Mouse (Mus musculus) liver, embryonic 13.5 days (tissue): Measurements from ENCODE around the gene Gnai3. TPM values are rescaled to one million over a fixed set of nuclear protein-coding genes. Genes with fewer than 3 reads are reported as not detected.

Experiments used
- ATAC-seq: fragments of 200-750 bp; cut with Nextera tagmentation; 2 replicates; pipeline ENCODE4 v1.8.0; 2017; ENCODE audit warnings: low read depth, mild to moderate bottlenecking, moderate number of reproducible peaks, moderate library complexity
- DNase-seq: peaks from one replicate; pipeline ENCODE4 v3.0.0; 2022
- H3K27ac ChIP-seq: fragments of 300-500 bp; sonication (generic); 2 replicates; pipeline ENCODE4 v1.5.1; 2015; ENCODE audit warnings: moderate library complexity, mild to moderate bottlenecking, inconsistent platforms
- H3K27me3 ChIP-seq: fragments of 300-500 bp; sonication (generic); 2 replicates; pipeline ENCODE4 v1.6.1; 2015; ENCODE audit warnings: mild to moderate bottlenecking, inconsistent platforms
- H3K36me3 ChIP-seq: fragments of 300-500 bp; sonication (generic); 2 replicates; pipeline ENCODE4 v1.6.1; 2015; ENCODE audit warnings: mild to moderate bottlenecking, inconsistent platforms
- H3K4me1 ChIP-seq: fragments of 300-500 bp; sonication (generic); replicated peaks from 2 replicates; pipeline ENCODE4 v1.6.1; 2015; ENCODE audit warnings: inconsistent platforms
- H3K4me2 ChIP-seq: fragments of 300-500 bp; sonication (generic); 2 replicates; pipeline ENCODE4 v1.6.1; 2015; ENCODE audit warnings: inconsistent platforms, mild to moderate bottlenecking, moderate library complexity
- H3K4me3 ChIP-seq: fragments of 300-500 bp; sonication (generic); replicated peaks from 2 replicates; pipeline ENCODE4 v1.5.1; 2015; ENCODE audit warnings: mild to moderate bottlenecking, inconsistent platforms
- H3K9ac ChIP-seq: fragments of 300-500 bp; sonication (generic); 2 replicates; pipeline ENCODE4 v1.6.1; 2015; ENCODE audit warnings: mild to moderate bottlenecking, inconsistent platforms
- H3K9me3 ChIP-seq: fragments of 300-500 bp; sonication (generic); replicated peaks from 2 replicates; pipeline ENCODE4 v1.6.1; 2016; ENCODE audit warnings: inconsistent platforms
- WGBS: fragments of 180-500 bp; shearing (Covaris S2); methylation state at CpG from one replicate; pipeline ENCODE4 v1.1.7; 2015; ENCODE audit not compliant: insufficient replicate concordance; 5-methylcytosine and 5-hydroxymethylcytosine counted together
- polyA plus RNA-seq: library from polyadenylated mRNA; unstranded; fragments of >200 nt; fragmentation: Nextera tagmentation; extraction: Ambion mirVana; gene quantifications from 2 replicates; pipeline ENCODE4 v1.2.1, GENCODE M21; 2015

The Gnai3 gene
- 67.8 and 83.4 TPM in 2 replicates for polyA plus RNA-seq

GRCm38 (mm10) chr3:108145534-108146445 lies at the start of gene Gnai3:
Gnai3 (minus strand) TSS chr3:108146146.
- H3K4me3 ChIP-seq, result peak within 1 kb of the TSS; percentile 100
- H3K36me3 ChIP-seq, result peaks cover 10% of the 10 kb centered on the region
- H3K27ac ChIP-seq, result peak within 1 kb of the TSS; percentile 98
- H3K9ac ChIP-seq, result peak within 1 kb of the TSS; percentile 98
- H3K4me2 ChIP-seq, result peak within 1 kb of the TSS; percentile 92
- DNase-seq (peak; percentile 86), ATAC-seq (peak; percentile 95)
- peaks cover 52% of the 10 kb centered on the region for H3K4me1 ChIP-seq
- H3K27me3 ChIP-seq, result no peaks in the 10 kb centered on the region
- under 1% methylated on average over 63 of the region's 63 CpGs for whole genome bisulfite sequencing
- no peaks in the 10 kb centered on the region for H3K9me3 ChIP-seq

- no peak overlapping the region for H3K4me3 ChIP-seq
- no peak overlapping the region for H3K9ac ChIP-seq
- H3K27me3 ChIP-seq, result no peaks in the 10 kb centered on the region
- no peaks in the 10 kb centered on the region for H3K9me3 ChIP-seq
- ATAC-seq (no peak), DNase-seq (no peak)
- no peak overlapping the region for H3K4me2 ChIP-seq
- WGBS, result 53% methylated on average over 4 of the region's 4 CpGs
- peaks cover 4% of the 10 kb centered on the region; the same call in 1 of the 2 replicates for H3K36me3 ChIP-seq
- peaks cover 49% of the 10 kb centered on the region for H3K4me1 ChIP-seq
- no peak overlapping the region for H3K27ac ChIP-seq
Observed at GRCm38 (mm10) chr3:108195287-108195686, 49.3 kb upstream of the Gnai3 start.

- Histone ChIP-seq H3K4me3 (no peak overlapping the region), H3K27ac (no peak overlapping the region), H3K9me3 (no peaks in the 10 kb centered on the region), H3K9ac (no peak overlapping the region), H3K4me1 (peaks cover 37% of the 10 kb centered on the region), H3K27me3 (peaks cover 10% of the 10 kb centered on the region), H3K36me3 (peaks cover 4% of the 10 kb centered on the region; the same call in 1 of the 2 replicates), H3K4me2 (no peak overlapping the region)
- ATAC-seq (no peak), DNase-seq (no peak)
- WGBS, result 62% methylated on average over 4 of the region's 4 CpGs
Observed at GRCm38 (mm10) chr3:108193686-108194085, 47.7 kb upstream of the Gnai3 start.

GRCm38 (mm10) chr3:108189897-108190296 lies 44.0 kb upstream of the Gnai3 start:
- WGBS, result 41% methylated on average over 5 of the region's 5 CpGs
- no peak overlapping the region for H3K27ac ChIP-seq
- H3K9me3 ChIP-seq, result no peaks in the 10 kb centered on the region

GRCm38 (mm10) chr3:108188716-108189490 lies 43.0 kb upstream of the Gnai3 start:
- Histone ChIP-seq H3K27ac (no peak overlapping the region), H3K4me2 (no peak overlapping the region), H3K4me1 (peaks cover 22% of the 10 kb centered on the region), H3K27me3 (peaks cover 56% of the 10 kb centered on the region), H3K9me3 (no peaks in the 10 kb centered on the region), H3K9ac (no peak overlapping the region), H3K36me3 (no peaks in the 10 kb centered on the region), H3K4me3 (no peak overlapping the region)
- no peak for DNase-seq
- no peak for ATAC-seq
- WGBS, result 55% methylated on average over 9 of the region's 9 CpGs

More at GRCm38 (mm10) chr3:108189897-108190296, 44.0 kb upstream of the Gnai3 start:
- no peak overlapping the region for H3K4me2 ChIP-seq
- peaks cover 24% of the 10 kb centered on the region for H3K4me1 ChIP-seq
- DNase-seq, result no peak
- ATAC-seq, result no peak
- H3K36me3 ChIP-seq, result no peaks in the 10 kb centered on the region
- no peak overlapping the region for H3K9ac ChIP-seq
- H3K27me3 ChIP-seq, result peaks cover 48% of the 10 kb centered on the region
- no peak overlapping the region for H3K4me3 ChIP-seq

GRCm38 (mm10) chr3:108187111-108187795 lies 41.3 kb upstream of the Gnai3 start:
- H3K27me3 ChIP-seq, result peaks cover 60% of the 10 kb centered on the region

GRCm38 (mm10) chr3:108186098-108187047 lies 40.4 kb upstream of the Gnai3 start, which contains the start of gene Amigo1:
Amigo1 (plus strand) TSS chr3:108186335.
- ATAC-seq, result peak; percentile 64
- Histone ChIP-seq H3K27ac (no peak within 1 kb of the TSS), H3K9me3 (no peaks in the 10 kb centered on the region), H3K4me3 (peak within 1 kb of the TSS; percentile 69), H3K9ac (peak within 1 kb of the TSS; percentile 75), H3K36me3 (no peaks in the 10 kb centered on the region), H3K4me1 (peaks cover 20% of the 10 kb centered on the region), H3K4me2 (peak within 1 kb of the TSS; percentile 93), H3K27me3 (peaks cover 60% of the 10 kb centered on the region)
- WGBS, result 2% methylated on average over 88 of the region's 100 CpGs
- DNase-seq, result no peak

More at GRCm38 (mm10) chr3:108187111-108187795, 41.3 kb upstream of the Gnai3 start:
- DNase-seq (no peak), ATAC-seq (no peak)
- Histone ChIP-seq H3K4me3 (peak overlapping the region; percentile 69; the same call in 1 of the 2 replicates), H3K27ac (no peak overlapping the region), H3K4me1 (peaks cover 20% of the 10 kb centered on the region), H3K9me3 (no peaks in the 10 kb centered on the region), H3K36me3 (no peaks in the 10 kb centered on the region), H3K4me2 (peak overlapping the region; percentile 93), H3K9ac (no peak overlapping the region)
- 47% methylated on average over 20 of the region's 20 CpGs for WGBS

GRCm38 (mm10) chr3:108185460-108186097 lies 39.6 kb upstream of the Gnai3 start:
- 4% methylated on average over 16 of the region's 16 CpGs for WGBS
- Histone ChIP-seq H3K9ac (peak overlapping the region; percentile 75; the same call in 1 of the 2 replicates), H3K27me3 (peaks cover 60% of the 10 kb centered on the region), H3K36me3 (no peaks in the 10 kb centered on the region), H3K9me3 (no peaks in the 10 kb centered on the region), H3K27ac (no peak overlapping the region), H3K4me1 (peaks cover 20% of the 10 kb centered on the region), H3K4me3 (peak overlapping the region; percentile 69), H3K4me2 (peak overlapping the region; percentile 93)
- ATAC-seq (no peak), DNase-seq (no peak)

- Histone ChIP-seq H3K9me3 (no peaks in the 10 kb centered on the region), H3K4me2 (no peak overlapping the region), H3K27me3 (peaks cover 60% of the 10 kb centered on the region), H3K27ac (no peak overlapping the region), H3K4me1 (peaks cover 15% of the 10 kb centered on the region), H3K4me3 (no peak overlapping the region), H3K9ac (no peak overlapping the region), H3K36me3 (no peaks in the 10 kb centered on the region)
- 61% methylated on average over 3 of the region's 3 CpGs for WGBS
- ATAC-seq, result no peak
- no peak for DNase-seq
Observed at GRCm38 (mm10) chr3:108184742-108185141, 38.8 kb upstream of the Gnai3 start.

GRCm38 (mm10) chr3:108180514-108180913 lies 34.6 kb upstream of the Gnai3 start:
- Histone ChIP-seq H3K4me3 (no peak overlapping the region), H3K27me3 (peaks cover 20% of the 10 kb centered on the region), H3K9ac (no peak overlapping the region), H3K36me3 (no peaks in the 10 kb centered on the region), H3K4me1 (peaks cover 3% of the 10 kb centered on the region), H3K4me2 (no peak overlapping the region), H3K27ac (no peak overlapping the region), H3K9me3 (no peaks in the 10 kb centered on the region)
- DNase-seq, result no peak
- WGBS, result 12% methylated on average over 2 of the region's 2 CpGs
- no peak for ATAC-seq
